Mouse (Mus musculus) urinary bladder, postnatal 10 days (tissue): Measurements from ENCODE around the gene Dpp4.

Experiments
- DNase-seq: peaks from one replicate; pipeline ENCODE4 v3.0.0; 2022; ENCODE audit warnings: low spot score

Dpp4 gene

GRCm38 (mm10) chr2:62360872-62361271 lies 51.2 kb downstream of the Dpp4 start:
- DNase-seq: no peak

GRCm38 (mm10) chr2:62357259-62357658 lies 54.8 kb downstream of the Dpp4 start:
- DNase-seq: no peak

GRCm38 (mm10) chr2:62356606-62357005 lies 55.4 kb downstream of the Dpp4 start:
- no peak for DNase-seq

GRCm38 (mm10) chr2:62355766-62356165 lies 56.3 kb downstream of the Dpp4 start:
- no peak for DNase-seq

GRCm38 (mm10) chr2:62352035-62352434 lies 60.0 kb downstream of the Dpp4 start:
- DNase-seq: no peak

- DNase-seq: no peak
Observed at GRCm38 (mm10) chr2:62347762-62348161, 64.3 kb downstream of the Dpp4 start.

GRCm38 (mm10) chr2:62346771-62347170 lies 65.3 kb downstream of the Dpp4 start:
- DNase-seq: no peak

GRCm38 (mm10) chr2:62344367-62344766 lies 67.7 kb downstream of the Dpp4 start:
- DNase-seq: no peak

- DNase-seq: no peak
Observed at GRCm38 (mm10) chr2:62341734-62342128, 70.3 kb downstream of the Dpp4 start.

GRCm38 (mm10) chr2:62341061-62341733 lies 70.8 kb downstream of the Dpp4 start:
- no peak for DNase-seq

GRCm38 (mm10) chr2:62339222-62339944 lies 72.6 kb downstream of the Dpp4 start:
- DNase-seq: no peak

- DNase-seq: no peak
Observed at GRCm38 (mm10) chr2:62337086-62337485, 74.9 kb downstream of the Dpp4 start.

GRCm38 (mm10) chr2:62334397-62335243 lies 77.4 kb downstream of the Dpp4 start:
- no peak for DNase-seq

- no peak for DNase-seq
Observed at GRCm38 (mm10) chr2:62332465-62332864, 79.6 kb downstream of the Dpp4 start.

GRCm38 (mm10) chr2:62331913-62332312 lies 80.1 kb downstream of the Dpp4 start:
- no peak for DNase-seq

GRCm38 (mm10) chr2:62325388-62325787 lies 86.6 kb downstream of the Dpp4 start:
- no peak for DNase-seq

- no peak for DNase-seq
Observed at GRCm38 (mm10) chr2:62323078-62323637, 88.9 kb downstream of the Dpp4 start.

- no peak for DNase-seq
Observed at GRCm38 (mm10) chr2:62319489-62319888, 92.5 kb downstream of the Dpp4 start.

GRCm38 (mm10) chr2:62316930-62317329 lies 95.1 kb downstream of the Dpp4 start:
- no peak for DNase-seq

- no peak for DNase-seq
Observed at GRCm38 (mm10) chr2:62307477-62307876, 104.6 kb downstream of the Dpp4 start.

GRCm38 (mm10) chr2:62306978-62307377 lies 105.1 kb downstream of the Dpp4 start:
- DNase-seq: no peak

- no peak for DNase-seq
Observed at GRCm38 (mm10) chr2:62301716-62302115, 110.3 kb downstream of the Dpp4 start.
